Mouse (Mus musculus): ENCODE data around the gene Rbm26. TPM values are rescaled to one million over a fixed set of nuclear protein-coding genes. Genes with fewer than 3 reads are reported as not detected.

Gene Rbm26
- polyA plus RNA-seq, 1 experiment: 0.37 TPM

- peaks cover 28% of the 10 kb centered on the region for H3K4me1 ChIP-seq (ENCODE audit: control insufficient read depth)
- peaks cover 3% of the 10 kb centered on the region; the same call in 1 of the 2 replicates for H3K36me3 ChIP-seq (ENCODE audit: control insufficient read depth)
- no peak for TF ChIP-seq TAL1 (IDR thresholded peaks at IDR 0.05; ENCODE audit: low read length)
- no peak for TF ChIP-seq GATA1 (IDR thresholded peaks at IDR 0.05; ENCODE audit: low read length)
- no peaks in the 10 kb centered on the region for H3K9me3 ChIP-seq (ENCODE audit: control insufficient read depth, low read length)
- no peak overlapping the region for H3K4me3 ChIP-seq (replicated peaks)
- no peaks in the 10 kb centered on the region for H3K27me3 ChIP-seq (ENCODE audit: control insufficient read depth)
Observed at GRCm38 (mm10) chr14:105178996-105179395, 1.9 kb upstream of the Rbm26 start.

DNA sequence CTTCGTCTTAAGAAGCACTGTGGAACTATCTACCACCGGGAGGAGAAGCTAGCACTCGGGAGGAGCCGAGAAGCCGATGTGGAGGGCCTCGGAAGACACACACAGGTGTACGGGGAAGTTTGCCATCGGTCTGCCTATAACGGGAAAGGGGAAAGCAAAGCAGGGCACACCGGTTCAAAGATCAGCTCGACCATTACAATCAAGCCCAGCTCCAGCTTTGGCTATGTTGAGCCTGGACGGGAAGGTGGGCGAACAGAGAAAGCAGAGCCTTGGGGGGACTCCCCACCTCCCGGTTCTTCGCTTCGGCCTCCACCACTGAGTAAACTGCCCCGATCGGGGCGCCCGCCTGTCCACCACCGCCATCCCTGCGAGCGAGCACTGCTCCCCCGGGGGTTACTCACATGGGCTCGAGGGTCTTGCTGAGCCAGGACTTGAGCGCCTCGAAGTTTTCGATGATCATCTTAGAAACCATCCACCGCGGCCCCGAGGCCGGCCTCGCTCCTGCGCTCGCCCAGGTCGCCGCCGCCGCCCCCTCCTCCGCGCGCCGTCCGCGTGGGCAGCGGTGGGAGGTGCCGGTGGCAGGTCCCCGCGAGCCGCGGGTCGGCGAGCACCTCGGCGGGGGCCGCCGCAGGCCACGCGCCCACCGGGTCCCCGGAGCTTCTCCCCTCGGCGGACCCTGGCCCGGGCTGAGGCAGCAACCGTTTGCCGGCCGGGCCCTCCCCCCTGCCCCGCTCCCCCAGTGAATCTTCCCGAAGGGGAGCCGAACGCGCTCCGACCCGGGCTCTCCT lies 552 bp downstream of the Rbm26 start:
- TF ChIP-seq TAL1 (IDR thresholded peaks at IDR 0.05; ENCODE audit: low read length): no peak
- no peak for TF ChIP-seq GATA1 (IDR thresholded peaks at IDR 0.05; ENCODE audit: low read length)
- H3K36me3 ChIP-seq (ENCODE audit: control insufficient read depth): peaks cover 6% of the 10 kb centered on the region; the same call in 1 of the 2 replicates
- peak overlapping the region; percentile 97 for H3K4me3 ChIP-seq (replicated peaks)
- H3K9me3 ChIP-seq (ENCODE audit: control insufficient read depth, low read length): no peaks in the 10 kb centered on the region
- no peaks in the 10 kb centered on the region for H3K27me3 ChIP-seq (ENCODE audit: control insufficient read depth)
- H3K4me1 ChIP-seq (ENCODE audit: control insufficient read depth): peaks cover 41% of the 10 kb centered on the region

DNA sequence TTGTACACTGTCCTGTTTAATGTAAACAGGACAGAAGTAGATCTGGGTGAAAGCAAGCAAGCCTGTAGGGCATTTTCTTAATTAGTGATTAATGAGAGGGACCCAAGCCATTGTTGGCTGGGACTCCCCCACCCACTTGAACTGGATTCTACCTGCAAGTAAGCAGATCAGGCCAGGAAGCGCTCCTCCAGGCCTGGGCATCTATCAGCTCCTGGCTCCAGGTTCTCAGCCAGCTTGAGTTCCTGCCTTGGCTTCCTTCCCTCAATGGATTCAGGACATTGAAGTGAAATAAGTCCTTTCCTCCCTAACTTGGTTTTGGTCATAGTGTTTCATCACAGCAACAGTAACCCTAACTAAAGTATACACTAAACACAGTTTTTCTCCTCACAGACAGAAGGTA lies 9.9 kb downstream of the Rbm26 start:
- no peaks in the 10 kb centered on the region for H3K27me3 ChIP-seq (ENCODE audit: control insufficient read depth)
- H3K9me3 ChIP-seq (ENCODE audit: control insufficient read depth, low read length): no peaks in the 10 kb centered on the region
- no peak overlapping the region for H3K4me3 ChIP-seq (replicated peaks)
- peaks cover 6% of the 10 kb centered on the region for H3K4me1 ChIP-seq (ENCODE audit: control insufficient read depth)
- TF ChIP-seq GATA1 (IDR thresholded peaks at IDR 0.05; ENCODE audit: low read length): no peak
- TF ChIP-seq TAL1 (IDR thresholded peaks at IDR 0.05; ENCODE audit: low read length): no peak
- H3K36me3 ChIP-seq (ENCODE audit: control insufficient read depth): peaks cover 3% of the 10 kb centered on the region

- TF ChIP-seq TAL1 (IDR thresholded peaks at IDR 0.05; ENCODE audit: low read length): no peak
- no peak for TF ChIP-seq GATA1 (IDR thresholded peaks at IDR 0.05; ENCODE audit: low read length)
- H3K4me1 ChIP-seq (ENCODE audit: control insufficient read depth): peaks cover 6% of the 10 kb centered on the region
- H3K27me3 ChIP-seq (ENCODE audit: control insufficient read depth): no peaks in the 10 kb centered on the region
Observed at GRCm38 (mm10) chr14:105164793-105165192, 12.3 kb downstream of the Rbm26 start.

GRCm38 (mm10) chr14:105161334-105161733 lies 15.8 kb downstream of the Rbm26 start:
- H3K27me3 ChIP-seq (ENCODE audit: control insufficient read depth): no peaks in the 10 kb centered on the region
- H3K4me1 ChIP-seq (ENCODE audit: control insufficient read depth): peaks cover 2% of the 10 kb centered on the region; the same call in 1 of the 2 replicates
- peaks cover 20% of the 10 kb centered on the region for H3K36me3 ChIP-seq (ENCODE audit: control insufficient read depth)
- no peaks in the 10 kb centered on the region for H3K9me3 ChIP-seq (ENCODE audit: control insufficient read depth, low read length)
- H3K4me3 ChIP-seq (replicated peaks): no peak overlapping the region
- no peak for TF ChIP-seq GATA1 (IDR thresholded peaks at IDR 0.05; ENCODE audit: low read length)
- TF ChIP-seq TAL1 (IDR thresholded peaks at IDR 0.05; ENCODE audit: low read length): no peak

More at GRCm38 (mm10) chr14:105164793-105165192, 12.3 kb downstream of the Rbm26 start:
- Histone ChIP-seq H3K4me3 (replicated peaks) (no peak overlapping the region), H3K36me3 (ENCODE audit: control insufficient read depth) (peaks cover 3% of the 10 kb centered on the region), H3K9me3 (ENCODE audit: control insufficient read depth, low read length) (no peaks in the 10 kb centered on the region)

- no peak for TF ChIP-seq GATA1 (IDR thresholded peaks at IDR 0.05; ENCODE audit: low read length)
- no peak for TF ChIP-seq TAL1 (IDR thresholded peaks at IDR 0.05; ENCODE audit: low read length)
- Histone ChIP-seq H3K27me3 (ENCODE audit: control insufficient read depth) (no peaks in the 10 kb centered on the region), H3K9me3 (ENCODE audit: control insufficient read depth, low read length) (no peaks in the 10 kb centered on the region), H3K4me1 (ENCODE audit: control insufficient read depth) (no peaks in the 10 kb centered on the region), H3K36me3 (ENCODE audit: control insufficient read depth) (peaks cover 29% of the 10 kb centered on the region), H3K4me3 (replicated peaks) (no peak overlapping the region)
Observed at GRCm38 (mm10) chr14:105158526-105158925, 18.6 kb downstream of the Rbm26 start.

DNA sequence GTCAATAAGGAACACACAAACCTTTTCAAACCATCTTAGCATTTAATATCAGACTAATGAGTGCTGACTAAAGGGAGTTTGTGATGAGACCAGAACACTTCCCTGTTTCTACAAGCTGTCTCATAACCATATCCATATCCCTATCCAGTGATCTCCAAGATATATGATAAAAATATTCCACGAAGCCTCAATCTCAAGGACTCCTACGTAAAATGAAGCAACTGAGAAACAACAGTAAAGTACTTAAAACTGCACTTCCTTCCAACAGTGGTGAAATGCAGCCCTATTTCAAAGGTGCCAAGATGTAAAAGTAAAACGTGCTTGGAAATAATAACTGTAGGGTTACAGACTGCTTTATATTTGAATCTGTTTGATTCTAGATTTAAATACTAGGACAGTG lies 43.1 kb downstream of the Rbm26 start:
- H3K4me3 ChIP-seq (replicated peaks): no peak overlapping the region
- H3K9me3 ChIP-seq (ENCODE audit: control insufficient read depth, low read length): no peaks in the 10 kb centered on the region
- H3K27me3 ChIP-seq (ENCODE audit: control insufficient read depth): no peaks in the 10 kb centered on the region
- TF ChIP-seq GATA1 (IDR thresholded peaks at IDR 0.05; ENCODE audit: low read length) (no peak), TAL1 (IDR thresholded peaks at IDR 0.05; ENCODE audit: low read length) (no peak)
- H3K36me3 ChIP-seq (ENCODE audit: control insufficient read depth): peaks cover 33% of the 10 kb centered on the region
- no peaks in the 10 kb centered on the region for H3K4me1 ChIP-seq (ENCODE audit: control insufficient read depth)

DNA sequence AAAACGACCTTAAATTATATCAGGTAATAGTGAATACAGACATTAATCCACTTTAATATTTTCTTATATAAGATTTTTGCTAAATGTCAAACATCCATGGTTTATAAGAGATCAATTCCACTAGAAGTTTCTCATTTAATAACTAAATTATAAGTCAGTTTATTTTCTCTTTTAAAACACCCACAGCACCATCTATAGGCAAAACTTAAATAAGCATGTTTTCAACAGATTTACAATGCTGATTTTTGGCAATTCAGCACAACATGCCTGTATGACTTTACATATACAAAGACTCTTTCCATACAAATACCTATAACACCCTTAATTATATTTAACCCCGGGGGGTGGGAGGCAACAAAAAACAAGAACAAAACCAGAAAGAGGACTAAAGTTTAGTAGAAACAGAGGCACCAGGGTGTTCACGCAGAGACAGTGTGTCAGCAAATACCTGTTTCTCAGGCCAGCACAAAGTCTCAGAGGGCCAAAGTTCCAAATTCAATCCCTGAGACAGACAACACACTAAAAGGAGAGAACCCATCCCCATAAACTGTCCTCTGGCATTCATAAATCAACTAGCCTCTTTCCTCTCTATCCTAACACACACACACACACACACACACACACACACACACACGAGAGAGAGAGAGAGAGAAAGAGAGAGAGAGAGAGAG lies 49.3 kb downstream of the Rbm26 start:
- Histone ChIP-seq H3K36me3 (ENCODE audit: control insufficient read depth) (peaks cover 54% of the 10 kb centered on the region), H3K9me3 (ENCODE audit: control insufficient read depth, low read length) (no peaks in the 10 kb centered on the region), H3K4me1 (ENCODE audit: control insufficient read depth) (no peaks in the 10 kb centered on the region), H3K4me3 (replicated peaks) (no peak overlapping the region), H3K27me3 (ENCODE audit: control insufficient read depth) (no peaks in the 10 kb centered on the region)
- TF ChIP-seq GATA1 (IDR thresholded peaks at IDR 0.05; ENCODE audit: low read length): no peak
- TF ChIP-seq TAL1 (IDR thresholded peaks at IDR 0.05; ENCODE audit: low read length): no peak

- no peak for TF ChIP-seq GATA1 (IDR thresholded peaks at IDR 0.05; ENCODE audit: low read length)
- no peak for TF ChIP-seq TAL1 (IDR thresholded peaks at IDR 0.05; ENCODE audit: low read length)
- no peaks in the 10 kb centered on the region for H3K9me3 ChIP-seq (ENCODE audit: control insufficient read depth, low read length)
- no peaks in the 10 kb centered on the region for H3K27me3 ChIP-seq (ENCODE audit: control insufficient read depth)
- H3K36me3 ChIP-seq (ENCODE audit: control insufficient read depth): peaks cover 58% of the 10 kb centered on the region
- no peaks in the 10 kb centered on the region for H3K4me1 ChIP-seq (ENCODE audit: control insufficient read depth)
- H3K4me3 ChIP-seq (replicated peaks): no peak overlapping the region
Observed at GRCm38 (mm10) chr14:105124513-105124912, 52.6 kb downstream of the Rbm26 start.
